Mouse (Mus musculus) liver, embryonic 14.5 days (tissue): Measurements from ENCODE around the gene Ephx1. TPM values are rescaled to one million over a fixed set of nuclear protein-coding genes. Genes with fewer than 3 reads are reported as not detected.

ENCODE experiments used
- ATAC-seq: fragments of 200-750 bp; cut with Nextera tagmentation; 2 replicates; pipeline ENCODE4 v1.8.0; 2017; ENCODE audit warnings: moderate number of reproducible peaks, mild to moderate bottlenecking, moderate library complexity; ENCODE audit not compliant: insufficient read depth
- DNase-seq, 3 experiments: peaks; one replicate each; pipeline ENCODE4 v3.0.0-alpha.2; 2012 to 2013; ENCODE audit warnings: low read depth in 3 of 3, low spot score in 3 of 3
- H3K27ac ChIP-seq: fragments of 300-500 bp; sonication (generic); 2 replicates; pipeline ENCODE4 v1.5.1; 2014; ENCODE audit warnings: moderate library complexity, mild to moderate bottlenecking, control low read depth, inconsistent platforms
- H3K27me3 ChIP-seq: fragments of 300-500 bp; sonication (generic); 2 replicates; pipeline ENCODE4 v1.6.1; 2014; ENCODE audit warnings: mild to moderate bottlenecking, low read length, moderate library complexity; ENCODE audit not compliant: control insufficient read depth, insufficient read depth
- H3K36me3 ChIP-seq: fragments of 300-500 bp; sonication (generic); replicated peaks from 2 replicates; pipeline ENCODE4 v1.6.1; 2014; ENCODE audit warnings: low read depth; ENCODE audit not compliant: control insufficient read depth, insufficient read depth
- H3K4me1 ChIP-seq, 2 experiments: fragments of 200-500 bp in 1 of 2; fragments of 300-500 bp in 1 of 2; sonication (generic) in 1 of 2; replicated peaks; 2 replicates each; pipeline ENCODE4 v1.6.1; 2012 to 2014; ENCODE audit warnings: antibody characterized with exemption in 1 of 2, inconsistent platforms in 1 of 2, low read length in 1 of 2; ENCODE audit not compliant: control insufficient read depth in 2 of 2, insufficient read depth in 2 of 2
- H3K4me2 ChIP-seq: fragments of 300-500 bp; sonication (generic); 2 replicates; pipeline ENCODE4 v1.6.1; 2014; ENCODE audit warnings: low read depth, mild to moderate bottlenecking, control low read depth, moderate library complexity
- H3K4me3 ChIP-seq, 2 experiments: fragments of 200-500 bp in 1 of 2; fragments of 300-500 bp in 1 of 2; sonication (generic) in 1 of 2; 2 replicates each; pipeline ENCODE4 v1.5.1; 2012 to 2014; ENCODE audit warnings: low read depth in 2 of 2, low read length in 2 of 2, mild to moderate bottlenecking in 2 of 2, control low read depth in 1 of 2, inconsistent platforms in 1 of 2, moderate library complexity in 1 of 2; ENCODE audit not compliant: insufficient read depth in 1 of 2
- H3K9ac ChIP-seq: fragments of 300-500 bp; sonication (generic); replicated peaks from 2 replicates; pipeline ENCODE4 v1.6.1; 2014; ENCODE audit warnings: mild to moderate bottlenecking, control low read depth, moderate library complexity
- H3K9me3 ChIP-seq: fragments of 300-500 bp; sonication (generic); 2 replicates; pipeline ENCODE4 v1.6.1; 2016; ENCODE audit warnings: low read length, mixed read lengths; ENCODE audit not compliant: control insufficient read depth
- CTCF ChIP-seq: IDR thresholded peaks from 2 replicates; pipeline ENCODE4 v1.5.1; 2016; ENCODE audit warnings: antibody characterized with exemption, low read depth, control low read depth
- EP300 ChIP-seq: IDR thresholded peaks from 2 replicates; pipeline ENCODE4 v1.6.1; 2016; ENCODE audit warnings: antibody characterized with exemption, low read depth
- WGBS: fragments of 180-500 bp; shearing (Covaris S2); extraction: QIAGEN DNeasy Blood & Tissue Kit; methylation state at CpG from one replicate; pipeline ENCODE4 v1.1.7; 2014; ENCODE audit not compliant: insufficient replicate concordance; 5-methylcytosine and 5-hydroxymethylcytosine counted together
- polyA plus RNA-seq, 2 experiments: library from polyadenylated mRNA; depleted of rRNA in 1 of 2; stranded (reverse) in 1 of 2; unstranded in 1 of 2; fragments of >200 nt; fragmentation: Nextera tagmentation in 1 of 2; extraction: Ambion mirVana in 1 of 2; gene quantifications; 2 replicates each; pipeline versions ENCODE4 v1.2.1 to v1.2.3; 2012 to 2014

The Ephx1 gene
- polyA plus RNA-seq, 2 experiments = 2.8 to 4.8 TPM

GRCm38 (mm10) chr1:181014731-181015500 lies 5.8 kb downstream of the Ephx1 start:
- WGBS = 69% methylated on average over 6 of the region's 6 CpGs
- Histone ChIP-seq H3K4me2 (no peak overlapping the region), H3K4me3 (no peak overlapping the region), H3K27me3 (peaks cover 13% of the 10 kb centered on the region), H3K9me3 (no peaks in the 10 kb centered on the region), H3K9ac (no peak overlapping the region), H3K36me3 (no peaks in the 10 kb centered on the region), H3K27ac (no peak overlapping the region), H3K4me1 (peaks cover 0 to 5% of the 10 kb centered on the region in 2 experiments; a peak in 2 of 4 replicates)
- ATAC-seq = no peak
- DNase-seq = no peak
- TF ChIP-seq EP300 (no peak), CTCF (no peak)

GRCm38 (mm10) chr1:181013446-181013845 lies 7.3 kb downstream of the Ephx1 start:
- TF ChIP-seq CTCF = no peak
- no peak for TF ChIP-seq EP300
- H3K4me3 ChIP-seq = no peak overlapping the region
- peaks cover 0 to 6% of the 10 kb centered on the region in 2 experiments; a peak in 2 of 4 replicates for H3K4me1 ChIP-seq
- no peak overlapping the region for H3K27ac ChIP-seq
- H3K4me2 ChIP-seq = no peak overlapping the region
- WGBS = 29% methylated on average over 6 of the region's 6 CpGs
- no peak for ATAC-seq
- H3K9ac ChIP-seq = no peak overlapping the region
- peaks cover 13% of the 10 kb centered on the region for H3K27me3 ChIP-seq
- H3K36me3 ChIP-seq = no peaks in the 10 kb centered on the region
- H3K9me3 ChIP-seq = no peaks in the 10 kb centered on the region
- no peak for DNase-seq

- WGBS = 64% methylated on average over 3 of the region's 3 CpGs
- peaks cover 0 to 6% of the 10 kb centered on the region in 2 experiments; a peak in 2 of 4 replicates for H3K4me1 ChIP-seq
- H3K27me3 ChIP-seq = peaks cover 7% of the 10 kb centered on the region
- no peak overlapping the region for H3K27ac ChIP-seq
- H3K36me3 ChIP-seq = no peaks in the 10 kb centered on the region
- no peak overlapping the region for H3K4me2 ChIP-seq
- DNase-seq (no peak), ATAC-seq (no peak)
- no peak overlapping the region for H3K9ac ChIP-seq
- no peak overlapping the region for H3K4me3 ChIP-seq
- no peaks in the 10 kb centered on the region for H3K9me3 ChIP-seq
- no peak for TF ChIP-seq CTCF
- no peak for TF ChIP-seq EP300
These were observed 8.3 kb downstream of the Ephx1 start for GRCm38 (mm10) chr1:181012416-181012815.

GRCm38 (mm10) chr1:181011601-181012000 lies 9.1 kb downstream of the Ephx1 start:
- Histone ChIP-seq H3K4me2 (no peak overlapping the region), H3K27ac (no peak overlapping the region), H3K4me1 (peaks cover 0 to 6% of the 10 kb centered on the region in 2 experiments; a peak in 2 of 4 replicates), H3K27me3 (peaks cover 7% of the 10 kb centered on the region), H3K36me3 (no peaks in the 10 kb centered on the region), H3K9ac (no peak overlapping the region), H3K4me3 (no peak overlapping the region), H3K9me3 (no peaks in the 10 kb centered on the region)
- DNase-seq (no peak), ATAC-seq (no peak)
- no peak for TF ChIP-seq CTCF
- no peak for TF ChIP-seq EP300
- 55% methylated on average over 5 of the region's 5 CpGs for WGBS

- Histone ChIP-seq H3K27me3 (no peaks in the 10 kb centered on the region), H3K9ac (no peak overlapping the region), H3K36me3 (no peaks in the 10 kb centered on the region), H3K27ac (no peak overlapping the region), H3K4me2 (no peak overlapping the region), H3K9me3 (no peaks in the 10 kb centered on the region), H3K4me1 (peaks cover 0 to 4% of the 10 kb centered on the region in 2 experiments; a peak in 1 of 4 replicates), H3K4me3 (no peak overlapping the region)
- TF ChIP-seq CTCF = no peak
- no peak for TF ChIP-seq EP300
- 55% methylated on average over 4 of the region's 4 CpGs for WGBS
- DNase-seq = no peak
- ATAC-seq = no peak
These were observed 10.4 kb downstream of the Ephx1 start for GRCm38 (mm10) chr1:181010171-181010932.
